Mouse (Mus musculus) Patski (cell line): Measurements from ENCODE around the gene Pgd. TPM values are rescaled to one million over a fixed set of nuclear protein-coding genes. Genes with fewer than 3 reads are reported as not detected.
"Not testable (repeated sequence)": the region's sequence is repeated elsewhere in the genome, so short reads cannot be mapped to it uniquely, and the experiment has no call there.

Source experiments
- ATAC-seq: fragments of 100-300 bp; one replicate; pipeline ENCODE4 v1.8.0; 2021
- CTCF ChIA-PET: fragments of 350-600 bp; sonication (Branson Sonifier 250); formaldehyde crosslinking; loops from one replicate; lab custom pipeline; 2022; ENCODE audit warnings: inconsistent platforms; lab: Charles Lee
- POLR2A ChIA-PET: fragments of 350-600 bp; sonication (Branson Sonifier 250); formaldehyde crosslinking; loops from one replicate; lab custom pipeline; 2022; ENCODE audit warnings: antibody characterized with exemption, inconsistent platforms; lab: Charles Lee
- DNase-seq: peaks from one replicate; pipeline ENCODE4 v3.0.0-alpha.2; 2011; ENCODE audit warnings: low read depth, low spot score
- H3K27me3 ChIP-seq: fragments of 371-371 bp; one replicate; pipeline ENCODE4 v1.5.1; 2021
- CTCF ChIP-seq: fragments of 100-300 bp; IDR thresholded peaks from one replicate; pipeline ENCODE4 v1.5.1; 2021
- in situ Hi-C: fragments of 300-500 bp; cut with MboI; formaldehyde crosslinking; loops from 3 replicates; pipeline ENCODE4 v1.11.1; 2018; ENCODE audit warnings: low pct_unique_long_range_greater_than_20kb, mixed read lengths
- polyA plus RNA-seq: library from polyadenylated mRNA; unstranded; gene quantifications from one replicate; pipeline ENCODE4 v1.2.3, GENCODE M21; 2021

The Pgd gene
- polyA plus RNA-seq, 1 experiment from 2014 or later = 110 TPM

DNA sequence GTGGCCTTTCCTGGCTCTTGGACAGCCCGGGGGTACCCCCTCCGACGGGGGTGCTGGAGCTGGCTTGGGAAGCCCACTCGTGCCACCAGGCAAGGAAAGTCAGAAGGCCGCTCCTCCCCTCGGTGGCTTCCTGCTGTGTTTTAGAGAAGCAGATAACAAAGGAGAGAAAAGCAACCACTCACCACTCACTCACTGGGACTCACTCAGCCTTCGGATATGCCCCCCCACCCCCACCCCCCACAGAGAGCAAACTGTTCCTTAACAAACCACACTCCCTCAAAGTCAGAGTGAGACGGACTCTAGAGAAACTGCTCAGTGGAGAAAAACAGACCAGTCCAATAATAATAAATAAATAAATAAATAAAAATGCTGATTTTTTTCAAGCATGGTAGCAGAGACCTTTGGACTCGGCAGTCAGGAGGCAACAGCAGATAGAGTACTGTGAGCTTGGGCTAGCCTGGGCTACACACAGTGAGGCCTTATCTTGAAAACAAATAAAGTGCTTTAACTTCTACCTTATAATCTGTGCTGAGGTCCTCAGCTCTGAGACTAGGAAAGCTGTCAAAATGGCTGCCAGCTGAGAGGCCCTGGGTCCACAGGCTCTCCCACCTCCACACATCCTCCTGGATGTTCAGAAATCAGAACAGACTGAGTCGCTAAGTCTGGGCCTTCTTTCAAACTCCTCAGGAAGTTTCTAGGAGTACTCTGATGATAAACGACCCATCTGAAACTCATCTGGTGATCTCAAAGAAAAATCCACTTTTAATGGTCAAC lies 41.0 kb downstream of the Pgd start:
- POLR2A ChIA-PET = interaction anchor here (0.7 kb wide), 1 partner anchor 10 kb away, joined by 5 read pairs; no protein-coding TSS in a partner anchor
- CTCF ChIA-PET = no interaction called here
- in situ Hi-C loops = no loop called here
- H3K27me3 ChIP-seq = no peaks in the 10 kb centered on the region
- TF ChIP-seq CTCF = no peak
- ATAC-seq = no peak
- DNase-seq = no peak

DNA sequence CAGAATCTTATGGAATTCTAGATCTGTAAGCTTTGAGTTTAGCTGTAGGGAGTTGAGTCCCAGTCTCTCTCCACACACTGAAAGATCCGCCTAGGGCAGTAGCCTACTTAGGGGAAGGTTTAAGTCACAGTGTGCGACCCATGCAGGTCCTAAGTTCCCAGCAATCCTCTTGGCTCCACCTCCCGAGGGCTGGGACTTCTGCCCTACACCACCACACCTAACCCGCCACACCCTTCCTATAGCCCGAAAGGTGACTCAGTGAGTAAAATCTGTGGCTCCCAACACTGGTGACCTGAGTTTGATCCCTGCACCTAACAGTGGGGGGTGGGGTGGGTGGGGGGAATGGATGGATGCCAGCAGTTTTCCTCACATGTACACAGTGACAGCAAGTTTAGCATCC lies 43.1 kb downstream of the Pgd start:
- no peaks in the 10 kb centered on the region for H3K27me3 ChIP-seq
- DNase-seq (no peak), ATAC-seq (no peak)
- in situ Hi-C loops = no loop called here
- TF ChIP-seq CTCF = no peak
- POLR2A ChIA-PET = no interaction called here
- CTCF ChIA-PET = no interaction called here

DNA sequence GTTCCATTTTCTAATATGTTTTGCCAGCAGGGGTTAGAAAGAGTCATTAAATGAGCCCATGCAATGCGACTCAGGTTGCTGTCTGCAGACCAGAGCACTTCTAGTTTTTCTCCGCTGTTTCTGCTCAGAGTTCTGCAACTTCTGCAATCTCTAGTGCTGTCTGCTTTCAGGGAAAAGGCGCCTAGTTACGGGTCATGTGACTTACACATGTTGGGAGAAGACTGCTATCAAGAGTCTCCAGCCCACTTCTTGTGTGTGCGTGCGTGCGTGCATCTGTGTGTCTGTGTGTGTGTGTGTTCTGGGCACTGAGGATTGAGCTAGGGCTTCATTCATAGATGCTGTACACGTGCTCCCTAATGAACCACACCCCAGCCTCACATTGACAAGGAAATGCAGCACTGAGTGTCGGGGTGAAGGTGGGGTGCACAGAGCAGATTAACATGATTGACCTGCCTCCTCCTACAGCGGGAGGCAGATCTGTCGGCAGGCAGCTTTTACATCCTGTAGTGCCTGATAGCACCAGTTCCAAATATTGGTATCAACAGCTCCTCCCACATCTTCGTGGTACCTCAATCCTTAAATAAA lies 46.5 kb downstream of the Pgd start:
- CTCF ChIA-PET, DNase-seq, ATAC-seq, in situ Hi-C loops, H3K27me3 ChIP-seq, POLR2A ChIA-PET: not testable (repeated sequence)

DNA sequence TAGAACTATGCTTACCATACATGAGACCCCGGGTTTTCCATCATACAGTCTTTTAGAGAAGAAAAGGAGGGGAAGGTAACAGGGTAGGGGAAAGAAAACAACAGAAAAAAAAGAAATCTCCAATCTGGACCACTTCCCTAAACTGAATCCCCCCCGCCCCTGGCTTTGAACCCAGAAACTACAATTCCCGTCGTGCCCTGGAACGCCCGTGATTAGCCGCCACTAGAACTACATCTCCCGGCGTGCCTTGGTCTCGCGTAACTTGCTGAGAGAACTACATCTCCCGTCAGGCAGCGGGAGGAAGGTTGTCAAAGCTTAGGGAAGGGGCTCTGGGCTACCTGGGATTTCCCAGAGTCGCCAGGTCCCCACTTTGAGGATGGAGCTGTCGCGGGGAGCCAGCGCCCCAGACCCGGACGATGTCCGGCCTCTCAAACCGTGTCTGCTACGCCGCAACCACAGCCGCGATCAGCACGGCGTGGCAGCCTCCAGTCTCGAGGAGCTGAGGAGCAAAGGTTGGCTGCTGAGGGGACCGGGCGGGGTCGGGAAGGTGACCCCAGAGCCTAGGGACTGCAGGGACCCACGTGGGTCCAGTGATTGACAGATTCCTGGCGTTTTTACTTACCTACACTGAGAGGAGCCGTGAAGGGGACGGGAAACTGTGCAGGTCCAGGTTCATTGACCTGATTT lies 62.6 kb downstream of the Pgd start, which contains the start of gene Dffa:
Gene Dffa (plus strand): TSS at position 272 of the 687 bp plus-strand sequence.
- CTCF ChIA-PET = no interaction called here
- in situ Hi-C loops = no loop called here
- no peak for TF ChIP-seq CTCF

DNA sequence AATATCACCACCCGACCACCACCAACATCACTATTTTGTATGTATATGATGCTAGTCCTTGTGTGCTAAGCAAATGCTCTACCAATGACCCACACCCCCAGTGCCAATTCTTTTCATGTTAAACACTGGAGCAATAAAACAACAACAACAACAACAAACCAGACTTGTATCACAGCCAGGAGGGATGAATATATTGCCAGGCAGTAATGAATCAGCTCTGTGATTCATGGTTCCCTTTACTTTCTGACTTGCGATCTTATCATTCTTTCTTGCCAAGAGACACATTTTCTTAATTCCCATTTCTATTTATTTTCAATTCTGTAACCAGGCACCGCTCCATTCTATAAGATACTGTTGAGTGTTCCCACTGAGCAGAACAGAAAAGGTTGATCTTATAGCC lies 65.1 kb downstream of the Pgd start:
- ATAC-seq (no peak), DNase-seq (no peak)
- H3K27me3 ChIP-seq = no peaks in the 10 kb centered on the region
- no peak for TF ChIP-seq CTCF
- POLR2A ChIA-PET = no interaction called here
- CTCF ChIA-PET = interaction anchor here (1.0 kb wide), 1 partner anchor 26 kb away, joined by 3 read pairs; no protein-coding TSS in a partner anchor
- in situ Hi-C loops = no loop called here

More for the DNA sequence above, 62.6 kb downstream of the Pgd start, which contains the start of gene Dffa:
- no peaks in the 10 kb centered on the region for H3K27me3 ChIP-seq
- no peak for DNase-seq
- POLR2A ChIA-PET = interaction anchor here (0.9 kb wide), 1 partner anchor 28 kb away, joined by 3 read pairs; no protein-coding TSS in a partner anchor
- peak; percentile 69 for ATAC-seq

DNA sequence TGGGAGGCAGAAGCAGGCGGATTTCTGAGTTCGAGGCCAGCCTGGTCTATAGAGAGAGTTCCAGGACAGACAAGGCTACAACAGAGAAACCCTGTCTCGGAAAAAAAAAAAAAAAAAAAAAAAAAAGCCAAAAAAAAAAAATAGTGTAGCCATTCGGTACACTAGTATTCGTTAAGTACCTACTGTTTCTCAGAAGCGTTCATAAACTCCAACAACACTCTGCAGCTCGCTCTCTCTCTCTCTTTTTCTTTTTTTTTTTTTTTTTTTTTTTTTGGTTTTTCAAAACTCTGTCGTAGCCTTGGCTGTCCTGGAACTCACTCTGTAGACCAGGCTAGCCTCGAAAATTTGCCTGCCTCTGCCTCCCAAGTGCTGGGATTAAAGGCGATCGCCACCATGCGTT lies 66.1 kb downstream of the Pgd start:
- DNase-seq, CTCF ChIA-PET, POLR2A ChIA-PET, ATAC-seq, H3K27me3 ChIP-seq, in situ Hi-C loops: not testable (repeated sequence)

Other genes starting within 250 kb of the Pgd start
- 41.3 TPM for gene Pex14, start 66.9 kb downstream of the Pgd start, polyA plus RNA-seq
- gene Dffa, start 62.6 kb downstream of the Pgd start, polyA plus RNA-seq = 16.3 TPM
- gene Cort, start 40.0 kb downstream of the Pgd start, polyA plus RNA-seq = 0.18 TPM
- 12.5 TPM for gene Cenps, start 29.1 kb downstream of the Pgd start, polyA plus RNA-seq
- gene Kif1b, start 140.9 kb upstream of the Pgd start, polyA plus RNA-seq = 32.9 TPM